Mouse (Mus musculus) layer of hippocampus, adult 2 months (tissue): ENCODE data around the gene Pip4k2b. TPM values are rescaled to one million over a fixed set of nuclear protein-coding genes. Genes with fewer than 3 reads are reported as not detected.

Experiments used
- DNase-seq, 2 experiments: peaks; one replicate each; pipeline ENCODE4 v3.0.0; 2022; ENCODE audit warnings: low spot score in 2 of 2
- H3K27ac ChIP-seq: fragments of 200-600 bp; 2 replicates; pipeline ENCODE4 v1.8.1; 2022
- H3K4me3 ChIP-seq: fragments of 200-600 bp; 2 replicates; pipeline ENCODE4 v1.8.1; 2022; ENCODE audit warnings: mild to moderate bottlenecking
- CTCF ChIP-seq: fragments of 200-600 bp; conservative IDR thresholded peaks from 2 replicates; pipeline ENCODE4 v1.8.1; 2022; ENCODE audit warnings: antibody characterized with exemption, mild to moderate bottlenecking, moderate library complexity
- total RNA-seq, 2 experiments: library from RNA; stranded (reverse); gene quantifications; 2 replicates each; pipeline ENCODE4 v1.2.3; 2021

The Pip4k2b gene
- total RNA-seq, 2 experiments from 2014 or later, result 106 to 109 TPM

DNA sequence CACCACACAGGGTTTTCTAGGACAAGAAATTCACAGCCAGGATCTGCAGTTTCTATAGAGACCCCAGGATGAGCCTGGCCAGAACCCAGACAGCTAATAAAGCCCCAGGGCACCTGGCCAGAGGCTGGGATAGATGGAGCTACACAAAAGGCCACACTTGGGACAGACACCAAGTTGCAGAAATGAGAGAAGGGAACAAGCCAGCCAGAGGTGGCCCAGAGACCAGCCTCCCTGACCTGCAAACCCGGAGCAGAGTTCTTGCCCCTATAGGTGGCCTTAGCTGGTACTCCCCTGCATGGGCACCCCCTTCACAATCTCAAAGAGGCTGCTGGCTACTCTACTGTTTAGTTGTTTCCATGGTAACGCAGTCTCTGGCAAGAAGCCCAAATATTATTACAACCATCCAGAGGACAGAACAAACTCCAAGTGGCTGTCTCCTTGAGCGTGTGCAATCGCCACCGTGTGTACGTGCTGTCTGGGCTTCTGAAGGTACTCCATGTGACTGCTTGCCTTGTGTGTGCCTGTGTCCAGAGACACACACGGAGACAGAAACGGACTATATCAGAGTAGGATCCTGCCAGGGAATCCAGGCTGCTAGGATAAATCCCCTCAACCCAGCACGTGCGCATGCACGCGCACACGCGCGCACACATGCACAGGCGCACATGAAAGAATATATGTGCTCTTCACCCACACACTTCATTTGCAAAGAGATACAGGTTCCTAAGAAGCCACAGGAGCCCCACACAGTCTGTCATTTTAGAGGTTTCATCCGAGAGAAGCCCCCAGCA, 49.4 kb downstream of the Pip4k2b start:
- TF ChIP-seq CTCF, result no peak
- peak; percentile 58 to 61 for DNase-seq
- Histone ChIP-seq H3K27ac (peak overlapping the region; percentile 53), H3K4me3 (0 out of 2 replicates have a peak overlapping the region, but pooled peaks have one; percentile 26)

DNA sequence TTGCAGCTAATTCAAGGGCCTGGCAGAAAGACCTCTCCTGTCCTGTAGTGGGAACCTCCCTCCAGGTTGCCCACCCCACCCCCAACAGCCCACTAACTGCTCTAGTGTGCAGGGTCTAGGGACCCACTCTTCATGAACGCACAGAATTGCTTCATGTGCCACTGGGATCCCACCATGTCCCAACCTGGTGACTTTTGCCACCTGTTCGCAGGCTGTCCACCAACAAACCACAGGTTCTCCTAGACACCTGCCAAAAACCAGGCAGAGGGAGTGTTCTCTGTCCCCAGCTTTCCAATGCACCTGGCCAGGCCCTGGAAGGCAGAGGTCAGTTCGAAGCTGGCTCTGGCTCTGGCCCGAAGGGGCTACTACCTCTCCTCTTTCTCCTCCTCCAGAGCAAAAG, 50.1 kb downstream of the Pip4k2b start:
- DNase-seq, result no peak
- Histone ChIP-seq H3K27ac (no peak overlapping the region; the same call in 1 of the 2 replicates), H3K4me3 (no peak overlapping the region)
- no peak for TF ChIP-seq CTCF

GRCm38 (mm10) chr11:97689861-97690260, 54.6 kb downstream of the Pip4k2b start:
- peak; percentile 39 to 75 for DNase-seq
- H3K4me3 ChIP-seq, result no peak overlapping the region
- H3K27ac ChIP-seq, result no peak overlapping the region
- peak; percentile 86 for TF ChIP-seq CTCF

- 0 out of 2 replicates have a peak overlapping the region, but pooled peaks have one; percentile 87 for H3K27ac ChIP-seq
- no peak for DNase-seq
- TF ChIP-seq CTCF, result no peak
- no peak overlapping the region for H3K4me3 ChIP-seq
These were observed 57.4 kb downstream of the Pip4k2b start for GRCm38 (mm10) chr11:97687061-97687460.

DNA sequence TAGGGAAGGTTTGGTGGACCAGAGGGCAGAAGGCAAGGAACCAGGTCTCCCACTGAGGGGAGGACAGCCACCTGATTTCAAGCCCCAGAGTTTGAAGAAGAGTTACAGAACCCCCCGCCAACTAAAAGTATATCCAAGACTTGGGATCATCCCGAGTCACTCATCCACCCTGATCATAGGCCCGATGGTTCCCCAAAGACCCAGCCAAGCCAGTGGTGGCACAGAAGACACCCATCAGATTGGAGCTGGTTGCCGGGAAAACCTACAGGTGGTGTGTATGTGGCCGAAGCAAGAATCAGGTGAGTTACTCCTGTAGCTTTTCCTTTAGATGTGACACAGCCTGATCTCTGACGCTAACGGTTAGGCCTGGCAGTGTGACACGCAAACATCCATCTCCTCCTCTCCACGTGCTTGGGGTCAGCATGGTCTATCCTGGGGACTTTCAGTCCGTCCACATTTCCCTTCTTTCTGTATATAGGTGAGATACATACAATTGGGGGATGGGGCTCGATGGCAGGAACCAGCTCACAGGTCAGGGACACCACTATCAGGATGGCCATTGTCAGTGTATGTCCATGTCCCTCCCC, 58.1 kb downstream of the Pip4k2b start:
- H3K27ac ChIP-seq, result peak overlapping the region; percentile 87
- DNase-seq, result no peak
- peak overlapping the region; percentile 60 for H3K4me3 ChIP-seq
- TF ChIP-seq CTCF, result no peak

- peak; percentile 83 to 89 for DNase-seq
- peak within 1 kb of the TSS; percentile 87 for H3K27ac ChIP-seq
- H3K4me3 ChIP-seq, result peak within 1 kb of the TSS; percentile 60
- no peak for TF ChIP-seq CTCF
These were observed 58.7 kb downstream of the Pip4k2b start, which contains the start of gene Cisd3 for GRCm38 (mm10) chr11:97685613-97686321. TSS of gene Cisd3 (plus strand) at chr11:97685826.

GRCm38 (mm10) chr11:97684766-97685165, 59.7 kb downstream of the Pip4k2b start:
- Histone ChIP-seq H3K4me3 (no peak overlapping the region), H3K27ac (peak overlapping the region; percentile 87)
- no peak for TF ChIP-seq CTCF
- DNase-seq, result no peak

DNA sequence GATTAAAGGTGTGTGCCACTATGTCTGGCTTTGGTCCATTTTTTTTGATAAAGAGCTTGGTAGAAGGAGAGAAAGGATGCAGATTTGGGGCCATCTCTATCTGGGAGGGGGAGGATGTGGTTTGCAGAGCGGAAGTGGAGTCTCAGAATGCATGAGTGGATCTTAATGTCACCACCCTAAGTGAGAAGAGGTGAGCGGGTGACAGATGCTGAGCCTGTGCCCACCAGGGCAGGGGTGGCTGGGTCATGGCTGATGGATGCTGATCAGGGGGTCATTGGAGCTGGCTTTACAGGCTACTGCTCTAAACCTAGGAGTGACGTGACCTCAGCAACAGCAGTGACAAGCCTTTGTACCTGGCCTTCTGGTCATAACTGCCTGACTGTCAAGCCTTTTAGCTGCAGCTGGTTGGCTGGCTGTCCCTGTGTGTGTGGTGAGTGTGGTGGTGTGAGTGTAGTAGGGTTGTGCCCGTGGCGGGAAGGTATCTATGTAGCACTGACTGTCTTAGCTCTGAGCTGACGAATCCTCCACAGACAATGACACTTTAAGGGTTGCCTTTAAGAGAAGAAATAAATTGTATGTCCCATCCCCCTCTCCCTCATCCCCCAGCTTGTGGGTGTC, 60.3 kb downstream of the Pip4k2b start:
- no peak overlapping the region for H3K27ac ChIP-seq
- no peak for DNase-seq
- no peak overlapping the region for H3K4me3 ChIP-seq
- TF ChIP-seq CTCF, result no peak

- Histone ChIP-seq H3K27ac (no peak overlapping the region), H3K4me3 (no peak overlapping the region)
- DNase-seq, result no peak
- no peak for TF ChIP-seq CTCF
These were observed 61.9 kb downstream of the Pip4k2b start for GRCm38 (mm10) chr11:97682504-97683055.

DNA sequence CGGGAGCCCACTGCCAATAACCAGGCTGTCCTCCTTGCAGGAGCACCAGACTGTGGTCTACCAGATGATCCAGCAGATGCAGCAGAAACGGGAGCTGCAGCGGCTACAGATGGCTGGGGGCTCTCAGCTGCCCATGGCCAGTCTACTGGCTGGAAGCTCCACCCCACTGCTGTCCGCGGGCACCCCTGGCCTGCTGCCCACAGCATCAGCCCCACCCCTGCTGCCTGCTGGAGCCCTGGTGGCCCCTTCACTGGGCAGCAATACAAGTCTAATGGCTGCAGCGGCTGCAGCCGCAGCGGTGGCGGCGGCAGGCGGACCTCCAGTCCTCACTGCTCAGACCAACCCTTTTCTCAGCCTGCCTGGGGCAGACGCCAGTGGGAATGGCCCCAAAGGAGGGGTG, 64.1 kb downstream of the Pip4k2b start:
- no peak for DNase-seq
- no peak overlapping the region for H3K4me3 ChIP-seq
- H3K27ac ChIP-seq, result peak overlapping the region; percentile 43; the same call in 1 of the 2 replicates
- no peak for TF ChIP-seq CTCF

- no peak for TF ChIP-seq CTCF
- no peak overlapping the region for H3K4me3 ChIP-seq
- DNase-seq, result no peak
- H3K27ac ChIP-seq, result no peak overlapping the region
These were observed 66.2 kb downstream of the Pip4k2b start for GRCm38 (mm10) chr11:97678301-97678700.

GRCm38 (mm10) chr11:97677842-97678241, 66.7 kb downstream of the Pip4k2b start:
- Histone ChIP-seq H3K4me3 (no peak overlapping the region), H3K27ac (no peak overlapping the region)
- no peak for DNase-seq
- peak; percentile 29 for TF ChIP-seq CTCF
